Mouse (Mus musculus): ENCODE measurements around the gene Nipal3.
A peak's percentile ranks its signal among the peaks of the same experiment; 100 is the strongest.

Nipal3 gene

DNA sequence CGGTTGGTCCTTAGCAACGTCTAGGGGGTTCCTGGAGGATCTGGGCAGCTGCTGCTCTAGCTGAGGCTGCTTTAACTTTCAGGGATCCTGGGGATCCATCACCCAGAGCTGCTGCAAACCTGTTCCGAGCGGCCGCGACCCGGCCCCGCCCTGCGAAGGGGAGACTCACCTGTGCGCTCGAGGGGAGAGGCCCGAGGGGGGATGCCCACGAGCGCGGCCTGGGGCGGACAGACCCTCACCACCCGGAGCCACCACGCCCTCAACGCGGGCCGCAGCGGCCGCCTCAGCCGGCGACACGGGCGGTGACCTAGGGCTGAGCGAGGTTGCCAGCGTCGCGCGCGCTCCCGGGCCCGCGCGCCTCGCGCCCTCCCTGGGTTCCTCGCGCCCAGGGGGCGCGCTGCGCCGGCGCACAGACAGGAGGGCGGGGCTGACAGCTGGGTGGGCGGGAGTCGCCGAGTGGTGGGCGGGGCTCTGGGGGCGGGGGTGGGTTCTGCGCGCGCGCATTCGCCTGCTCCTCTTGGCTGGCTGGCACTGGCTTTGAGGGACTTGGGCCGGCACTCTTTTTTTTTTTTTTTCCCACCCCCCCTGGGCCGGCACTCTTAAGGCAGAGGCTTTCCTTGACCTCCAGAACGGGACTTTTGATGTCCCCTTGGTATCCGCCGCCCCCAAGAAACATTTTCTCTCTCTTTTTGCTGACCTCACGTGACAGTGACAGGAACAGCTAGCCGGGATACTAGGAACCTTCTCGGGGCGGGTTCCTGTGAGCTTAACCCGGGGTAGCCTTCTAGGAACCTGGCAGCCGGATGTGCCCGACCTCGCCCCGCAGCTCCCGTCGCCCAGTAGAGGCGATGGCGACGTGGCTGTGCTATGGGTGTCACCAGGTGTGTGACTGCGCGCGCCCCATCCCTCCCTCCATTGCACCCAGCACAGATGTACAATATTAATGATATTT is 61.1 kb downstream of the Nipal3 start, which contains the start of gene Rcan3:
Gene Rcan3, minus strand, starts transcription at position 411 of the 952 bp plus-strand sequence.
- peak; percentile 88 for DNase-seq (ENCODE audit: low read depth)

DNA sequence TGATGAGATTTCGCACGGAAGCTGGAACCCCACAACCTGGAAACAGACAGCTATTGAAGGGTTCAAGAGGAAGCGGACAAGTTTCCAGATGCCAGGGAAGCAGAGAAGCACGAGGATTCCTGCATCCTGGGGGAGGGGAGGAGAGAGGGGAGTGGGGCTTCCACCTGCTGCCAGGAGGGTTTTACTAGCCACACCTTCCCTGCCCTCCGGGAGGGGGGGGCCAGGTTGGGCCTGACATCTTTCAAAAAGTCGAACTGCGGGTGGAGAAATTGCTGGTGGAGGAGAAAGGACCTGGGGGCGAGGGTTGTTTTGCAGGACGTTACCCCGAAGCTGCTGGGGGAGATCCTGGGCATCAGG is 61.8 kb downstream of the Nipal3 start:
- DNase-seq (ENCODE audit: low read depth): no peak

- no peak for DNase-seq (ENCODE audit: low read depth)
Observed at GRCm38 (mm10) chr4:135429990-135430760, 64.7 kb downstream of the Nipal3 start.

- DNase-seq (ENCODE audit: low read depth): no peak
Observed at GRCm38 (mm10) chr4:135429383-135429782, 65.5 kb downstream of the Nipal3 start.

- DNase-seq (ENCODE audit: low read depth): no peak
Observed at GRCm38 (mm10) chr4:135426587-135426986, 68.3 kb downstream of the Nipal3 start.

GRCm38 (mm10) chr4:135425625-135426024 is 69.2 kb downstream of the Nipal3 start:
- no peak for DNase-seq (ENCODE audit: low read depth)

GRCm38 (mm10) chr4:135420961-135421360 is 73.9 kb downstream of the Nipal3 start:
- DNase-seq (ENCODE audit: low read depth): no peak

DNA sequence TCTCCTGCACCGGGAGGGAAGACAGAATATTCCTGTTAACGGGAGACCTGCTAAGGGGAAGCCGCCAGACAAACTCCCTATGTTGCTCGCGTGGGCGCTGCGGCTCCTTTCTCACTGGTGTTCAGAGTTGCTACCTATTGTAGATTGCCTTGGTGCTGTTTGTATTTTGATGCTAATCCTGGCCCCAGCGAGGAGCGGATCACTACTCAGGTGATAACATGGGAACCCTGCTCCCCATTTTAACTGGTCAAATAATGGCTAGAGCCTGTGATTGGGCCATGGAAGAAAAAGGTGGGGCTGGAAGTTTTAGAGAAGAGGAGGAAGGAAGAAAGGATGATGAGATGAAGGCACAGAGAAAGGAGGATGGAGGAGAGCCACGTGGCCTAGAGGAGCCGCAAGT is 74.4 kb downstream of the Nipal3 start:
- DNase-seq (ENCODE audit: low read depth): no peak

GRCm38 (mm10) chr4:135419996-135420395 is 74.8 kb downstream of the Nipal3 start:
- DNase-seq (ENCODE audit: low read depth): no peak

DNA sequence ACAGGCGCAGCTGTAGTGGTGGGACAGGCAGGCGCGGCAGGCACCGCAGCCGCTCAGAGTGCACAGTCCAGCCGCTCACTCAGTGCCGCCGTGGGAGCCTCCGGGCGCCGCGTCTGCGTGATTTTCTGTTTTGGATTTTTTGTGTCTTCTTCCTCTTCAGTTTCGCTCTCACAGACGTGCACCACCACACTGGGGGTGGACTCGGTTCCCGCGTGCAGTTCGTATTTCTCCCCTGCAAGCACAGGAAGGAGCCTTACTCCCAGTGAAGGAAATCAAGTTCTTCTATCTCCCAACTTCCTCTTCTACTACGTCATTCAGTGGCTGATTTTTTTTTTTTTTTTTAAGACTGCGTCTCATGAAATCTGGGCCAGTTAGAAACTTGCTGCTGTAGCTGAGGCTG is 78.5 kb downstream of the Nipal3 start:
- no peak for DNase-seq (ENCODE audit: low read depth)

DNA sequence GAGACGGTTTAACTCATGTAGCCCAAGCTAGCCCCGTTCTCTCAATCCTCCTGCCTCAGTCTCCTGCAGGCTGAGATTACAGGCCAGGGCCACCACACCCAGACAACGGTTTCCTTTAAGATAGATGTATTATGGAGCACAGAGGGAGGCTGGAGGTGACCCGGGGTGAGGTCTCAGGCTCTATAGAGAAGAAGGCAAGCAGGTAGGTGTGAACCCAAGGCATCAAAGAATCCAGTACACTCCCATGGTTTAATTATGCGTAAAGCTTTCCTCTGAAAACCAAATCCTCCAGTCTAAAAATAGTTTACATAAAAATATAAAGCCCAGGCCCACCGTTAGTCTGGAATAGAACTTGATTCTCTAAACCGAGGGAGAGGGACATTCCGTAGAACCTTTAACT is 81.3 kb downstream of the Nipal3 start:
- DNase-seq (ENCODE audit: low read depth): no peak

DNA sequence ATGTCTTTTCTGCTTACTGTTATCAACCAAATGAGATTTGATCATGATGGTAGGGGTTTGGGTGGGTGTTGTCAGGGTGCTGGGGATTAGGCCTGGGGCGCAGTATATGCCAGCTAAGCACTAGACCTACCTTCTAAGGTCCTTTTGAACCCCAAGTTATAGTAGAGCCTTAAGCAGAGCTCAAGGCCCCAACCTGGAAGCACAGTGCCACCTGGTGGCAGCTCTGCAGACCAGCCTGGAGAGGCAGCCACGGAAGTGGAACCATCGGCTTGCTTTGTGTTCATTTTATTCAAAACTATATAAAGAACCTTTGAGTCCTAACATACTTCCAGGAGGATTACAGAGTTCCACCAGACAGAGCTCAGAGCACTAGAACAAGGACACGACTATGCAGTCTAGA is 83.2 kb downstream of the Nipal3 start:
- DNase-seq (ENCODE audit: low read depth): peak; percentile 84

DNA sequence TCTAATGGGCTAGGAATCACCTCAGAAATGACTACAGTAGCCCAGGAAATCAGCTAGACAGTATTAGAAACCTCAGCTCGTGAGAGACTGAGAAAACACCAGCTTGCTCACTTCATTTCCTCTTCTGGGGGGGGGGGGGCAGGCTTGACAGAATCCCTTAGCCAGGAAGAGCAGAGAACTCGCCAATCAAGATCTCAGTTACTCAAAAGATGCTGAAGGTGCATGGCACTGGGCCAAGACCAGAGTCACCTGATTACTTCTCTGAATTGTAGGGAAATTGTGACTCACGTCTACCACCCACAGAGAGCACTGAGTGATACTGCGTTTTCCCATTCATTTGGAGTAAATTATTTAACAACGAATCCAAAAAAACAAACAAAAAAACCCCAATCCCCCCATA is 88.7 kb downstream of the Nipal3 start:
- peak; percentile 35 for DNase-seq (ENCODE audit: low read depth)

- DNase-seq (ENCODE audit: low read depth): no peak
Observed at GRCm38 (mm10) chr4:135404916-135405315, 89.9 kb downstream of the Nipal3 start.

DNA sequence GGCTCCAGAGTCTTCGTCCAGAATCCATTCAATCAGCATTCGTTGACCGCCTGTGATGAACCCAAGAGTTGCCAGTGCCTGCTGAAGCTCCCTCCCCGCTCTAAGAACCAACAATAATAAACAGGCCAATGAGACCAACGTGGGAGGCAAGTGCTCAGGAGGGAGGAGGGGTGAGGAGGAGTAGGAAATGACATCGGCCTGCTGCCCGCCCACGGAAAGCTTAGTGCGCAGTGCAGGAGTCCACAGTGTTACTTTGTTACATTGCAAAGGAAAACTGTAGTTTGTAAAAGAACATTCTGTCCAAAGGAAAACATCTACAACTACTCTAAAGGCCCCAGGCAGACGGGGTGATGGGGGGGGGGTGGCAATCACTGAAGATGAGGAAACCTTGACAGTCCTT is 90.8 kb downstream of the Nipal3 start:
- no peak for DNase-seq (ENCODE audit: low read depth)

- DNase-seq (ENCODE audit: low read depth): no peak
Observed at GRCm38 (mm10) chr4:135401881-135402280, 93.0 kb downstream of the Nipal3 start.

DNA sequence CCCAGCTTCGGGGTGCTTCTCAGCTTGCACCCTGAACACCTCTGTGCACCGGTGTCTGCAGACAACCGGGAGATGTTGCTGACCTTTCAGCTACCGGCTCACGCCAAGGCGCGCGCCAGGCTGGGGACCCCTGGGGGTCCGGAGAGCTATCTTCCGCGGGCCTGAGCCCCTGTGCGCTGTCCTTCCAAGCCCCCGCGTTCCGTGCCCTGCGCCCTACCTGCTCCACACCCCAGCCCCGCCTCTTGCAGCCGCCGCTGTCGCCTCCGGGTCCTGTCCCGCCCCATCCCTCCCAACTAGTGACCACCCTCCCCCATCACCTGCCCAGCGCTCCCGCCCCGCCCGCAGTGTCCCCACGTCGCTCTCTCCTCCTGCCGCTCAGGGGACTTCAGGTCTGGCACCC is 96.8 kb downstream of the Nipal3 start, which contains the start of gene Ncmap:
Gene Ncmap, minus strand, starts transcription at position 237 of the 400 bp plus-strand sequence.
- no peak for DNase-seq (ENCODE audit: low read depth)

- no peak for DNase-seq (ENCODE audit: low read depth)
Observed at GRCm38 (mm10) chr4:135397551-135397950, 97.3 kb downstream of the Nipal3 start.

DNA sequence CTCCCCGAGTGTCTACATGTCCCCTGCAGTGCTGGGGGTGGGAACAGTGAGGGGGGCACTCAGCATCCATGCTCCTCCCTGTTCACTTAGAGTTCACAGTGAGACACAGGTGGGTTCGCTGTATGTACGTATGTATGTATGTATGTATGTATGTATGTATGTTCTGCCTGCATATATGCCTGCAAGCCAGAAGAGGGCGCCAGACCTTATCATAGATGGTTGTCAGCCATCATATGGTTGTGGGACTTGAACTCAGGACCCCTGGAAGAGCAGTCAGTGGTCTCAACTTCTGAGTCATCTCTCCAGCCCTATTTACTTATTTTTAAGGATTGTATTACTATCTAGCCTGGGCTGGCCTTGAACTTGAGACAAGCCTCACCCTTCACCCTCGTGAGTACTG is 98.5 kb downstream of the Nipal3 start:
- DNase-seq (ENCODE audit: low read depth): no peak
